Mouse (Mus musculus): ENCODE data around the gene Hnrnpll. TPM values are rescaled to one million over a fixed set of nuclear protein-coding genes. Genes with fewer than 3 reads are reported as not detected.

Gene Hnrnpll
- polyA plus RNA-seq (2015; fragmentation: Nextera tagmentation; extraction: Ambion mirVana): 70.0 and 71.3 TPM in 2 replicates

GRCm38 (mm10) chr17:80061783-80062619 is at the start of gene Hnrnpll:
Gene Hnrnpll (minus strand): TSS chr17:80062334.
- ATAC-seq (ENCODE audit: insufficient number of reproducible peaks, insufficient read depth, low FRiP score, low TSS enrichment, low read depth): peak; percentile 98
- WGBS: under 1% methylated on average over 88 of the region's 97 CpGs
- peaks cover 6% of the 10 kb centered on the region; the same call in 1 of the 2 replicates for H3K36me3 ChIP-seq

GRCm38 (mm10) chr17:80105348-80105978 is 43.3 kb upstream of the Hnrnpll start:
- Histone ChIP-seq H3K4me3 (no peak overlapping the region), H3K9me3 (no peaks in the 10 kb centered on the region), H3K4me2 (no peak overlapping the region), H3K36me3 (no peaks in the 10 kb centered on the region), H3K4me1 (no peaks in the 10 kb centered on the region), H3K27me3 (no peaks in the 10 kb centered on the region), H3K9ac (no peak overlapping the region), H3K27ac (no peak overlapping the region)
- 80% methylated on average over 10 of the region's 10 CpGs for WGBS
- no peak for ATAC-seq (ENCODE audit: insufficient number of reproducible peaks, insufficient read depth, low FRiP score, low TSS enrichment, low read depth)

More at GRCm38 (mm10) chr17:80061783-80062619, at the start of gene Hnrnpll:
- no peaks in the 10 kb centered on the region for H3K9me3 ChIP-seq
- peak within 1 kb of the TSS; percentile 85 for H3K4me2 ChIP-seq
- peak within 1 kb of the TSS; percentile 97 for H3K4me3 ChIP-seq
- peak within 1 kb of the TSS; percentile 99 for H3K9ac ChIP-seq
- H3K27me3 ChIP-seq: no peaks in the 10 kb centered on the region
- peak within 1 kb of the TSS; percentile 100 for H3K27ac ChIP-seq
- H3K4me1 ChIP-seq: peaks cover 28% of the 10 kb centered on the region

GRCm38 (mm10) chr17:80099823-80100222 is 37.7 kb upstream of the Hnrnpll start:
- Histone ChIP-seq H3K4me3 (no peak overlapping the region), H3K9me3 (no peaks in the 10 kb centered on the region), H3K9ac (no peak overlapping the region), H3K36me3 (no peaks in the 10 kb centered on the region), H3K4me1 (peaks cover 13% of the 10 kb centered on the region), H3K4me2 (no peak overlapping the region), H3K27ac (no peak overlapping the region), H3K27me3 (no peaks in the 10 kb centered on the region)
- WGBS: 87% methylated on average over 6 of the region's 6 CpGs
- ATAC-seq (ENCODE audit: insufficient number of reproducible peaks, insufficient read depth, low FRiP score, low TSS enrichment, low read depth): no peak

- no peak overlapping the region for H3K27ac ChIP-seq
- no peak for ATAC-seq (ENCODE audit: insufficient number of reproducible peaks, insufficient read depth, low FRiP score, low TSS enrichment, low read depth)
- H3K4me3 ChIP-seq: no peak overlapping the region
- WGBS: 43% methylated on average over 2 of the region's 2 CpGs
- H3K36me3 ChIP-seq: no peaks in the 10 kb centered on the region
- H3K4me1 ChIP-seq: peaks cover 13% of the 10 kb centered on the region
- H3K4me2 ChIP-seq: no peak overlapping the region
- H3K27me3 ChIP-seq: no peaks in the 10 kb centered on the region
- H3K9me3 ChIP-seq: no peaks in the 10 kb centered on the region
- no peak overlapping the region for H3K9ac ChIP-seq
Measured at GRCm38 (mm10) chr17:80097221-80097620, 35.1 kb upstream of the Hnrnpll start.

- ATAC-seq (ENCODE audit: insufficient number of reproducible peaks, insufficient read depth, low FRiP score, low TSS enrichment, low read depth): no peak
- WGBS: 83% methylated on average over 8 of the region's 8 CpGs
- H3K36me3 ChIP-seq: no peaks in the 10 kb centered on the region
- no peaks in the 10 kb centered on the region for H3K9me3 ChIP-seq
- no peak overlapping the region for H3K9ac ChIP-seq
- no peak overlapping the region for H3K4me2 ChIP-seq
- H3K27me3 ChIP-seq: no peaks in the 10 kb centered on the region
- peaks cover 13% of the 10 kb centered on the region for H3K4me1 ChIP-seq
- no peak overlapping the region for H3K4me3 ChIP-seq
- no peak overlapping the region for H3K27ac ChIP-seq
Measured at GRCm38 (mm10) chr17:80096720-80097114, 34.6 kb upstream of the Hnrnpll start.

GRCm38 (mm10) chr17:80096043-80096719 is 34.0 kb upstream of the Hnrnpll start:
- Histone ChIP-seq H3K27me3 (no peaks in the 10 kb centered on the region), H3K9ac (peak overlapping the region; percentile 51; the same call in 1 of the 2 replicates), H3K4me2 (peak overlapping the region; percentile 49), H3K36me3 (no peaks in the 10 kb centered on the region), H3K9me3 (no peaks in the 10 kb centered on the region), H3K4me3 (peak overlapping the region; percentile 25), H3K4me1 (peaks cover 13% of the 10 kb centered on the region), H3K27ac (no peak overlapping the region; the same call in 1 of the 2 replicates)
- 10% methylated on average over 20 of the region's 20 CpGs for WGBS
- peak; percentile 37; the same call in 1 of the 2 replicates for ATAC-seq (ENCODE audit: insufficient number of reproducible peaks, insufficient read depth, low FRiP score, low TSS enrichment, low read depth)

GRCm38 (mm10) chr17:80095254-80095899 is 33.2 kb upstream of the Hnrnpll start:
- peak overlapping the region; percentile 51; the same call in 1 of the 2 replicates for H3K9ac ChIP-seq
- H3K4me3 ChIP-seq: peak overlapping the region; percentile 25

GRCm38 (mm10) chr17:80091879-80092549 is 29.9 kb upstream of the Hnrnpll start:
- H3K27me3 ChIP-seq: no peaks in the 10 kb centered on the region
- no peak for ATAC-seq (ENCODE audit: insufficient number of reproducible peaks, insufficient read depth, low FRiP score, low TSS enrichment, low read depth)
- no peaks in the 10 kb centered on the region for H3K9me3 ChIP-seq
- H3K9ac ChIP-seq: no peak overlapping the region
- H3K4me1 ChIP-seq: peaks cover 13% of the 10 kb centered on the region
- H3K36me3 ChIP-seq: no peaks in the 10 kb centered on the region
- H3K4me2 ChIP-seq: no peak overlapping the region
- WGBS: 56% methylated on average over 6 of the region's 6 CpGs
- H3K27ac ChIP-seq: no peak overlapping the region
- no peak overlapping the region for H3K4me3 ChIP-seq

More at GRCm38 (mm10) chr17:80095254-80095899, 33.2 kb upstream of the Hnrnpll start:
- Histone ChIP-seq H3K4me1 (peaks cover 13% of the 10 kb centered on the region), H3K27me3 (no peaks in the 10 kb centered on the region), H3K4me2 (peak overlapping the region; percentile 49), H3K27ac (no peak overlapping the region), H3K36me3 (no peaks in the 10 kb centered on the region), H3K9me3 (no peaks in the 10 kb centered on the region)
- no peak for ATAC-seq (ENCODE audit: insufficient number of reproducible peaks, insufficient read depth, low FRiP score, low TSS enrichment, low read depth)
- WGBS: 79% methylated on average over 9 of the region's 9 CpGs

GRCm38 (mm10) chr17:80090551-80090950 is 28.4 kb upstream of the Hnrnpll start:
- WGBS: 70% methylated on average over 4 of the region's 4 CpGs
- H3K9me3 ChIP-seq: no peaks in the 10 kb centered on the region
- no peaks in the 10 kb centered on the region for H3K36me3 ChIP-seq
- no peak overlapping the region for H3K4me2 ChIP-seq
- H3K27ac ChIP-seq: no peak overlapping the region
- no peak overlapping the region for H3K9ac ChIP-seq
- no peak overlapping the region for H3K4me3 ChIP-seq
- peaks cover 4% of the 10 kb centered on the region for H3K4me1 ChIP-seq
- no peaks in the 10 kb centered on the region for H3K27me3 ChIP-seq
- no peak for ATAC-seq (ENCODE audit: insufficient number of reproducible peaks, insufficient read depth, low FRiP score, low TSS enrichment, low read depth)

GRCm38 (mm10) chr17:80088168-80088567 is 26.0 kb upstream of the Hnrnpll start:
- Histone ChIP-seq H3K4me3 (no peak overlapping the region), H3K9me3 (no peaks in the 10 kb centered on the region), H3K27ac (no peak overlapping the region), H3K36me3 (no peaks in the 10 kb centered on the region), H3K9ac (no peak overlapping the region), H3K4me2 (no peak overlapping the region), H3K27me3 (no peaks in the 10 kb centered on the region), H3K4me1 (no peaks in the 10 kb centered on the region)
- 91% methylated on average over 3 of the region's 3 CpGs for WGBS
- no peak for ATAC-seq (ENCODE audit: insufficient number of reproducible peaks, insufficient read depth, low FRiP score, low TSS enrichment, low read depth)

Data from embryonic facial prominence, embryonic 13.5 days (tissue).